Comparison of ENCODE assay signal across 26 mouse cellular contexts in the genomic region with DNA sequence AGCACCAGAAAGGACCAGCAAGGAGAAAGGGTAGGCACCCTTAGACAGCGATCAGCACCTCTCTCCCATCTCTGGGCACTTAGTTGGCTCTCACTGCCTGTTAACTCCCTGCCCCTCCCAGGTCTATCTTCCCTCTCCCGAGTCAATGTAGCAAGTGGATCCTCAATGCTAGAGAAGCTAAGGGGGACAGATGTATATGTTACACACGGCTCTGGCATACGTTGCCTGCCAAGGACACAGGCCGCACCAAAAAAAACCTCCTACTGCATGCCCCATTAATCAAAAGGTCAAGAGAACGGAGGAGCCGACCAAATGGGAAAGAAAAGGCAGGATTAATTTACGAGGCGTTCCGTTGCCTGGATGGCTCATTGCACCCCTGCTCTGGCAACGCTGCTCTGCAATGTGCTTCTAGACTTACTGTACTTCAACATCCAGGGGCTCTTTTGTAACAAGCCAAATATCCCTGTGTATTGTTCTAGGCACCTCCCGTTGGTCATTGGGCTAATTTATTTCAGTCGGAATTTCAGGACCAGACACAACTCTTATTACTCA. TPM values are rescaled to one million over a fixed set of nuclear protein-coding genes. Genes with fewer than 3 reads are reported as not detected.
DNase-seq lines count a peak whose midpoint lies in the region; ATAC-seq and TF ChIP-seq lines count a peak whose summit lies in the region.
"Had no signal": no experiment of that assay in that cellular context is flagged by ENCODE, and none has a peak within 500 bp of the region (broad histone marks: within the 10 kb centered on the region; RNA-seq: fewer than 3 reads in every experiment).

No protein-coding gene starts in this region.

- WGBS in hindbrain, postnatal 0 days, result 23% methylated on average over 13 of the region's 13 CpGs
- 28% methylated on average over 13 of the region's 13 CpGs for WGBS in hindbrain, embryonic 16.5 days
- 24% methylated on average over 13 of the region's 13 CpGs for WGBS in limb, embryonic 13.5 days

- H3K27me3 ChIP-seq in hindbrain, postnatal 0 days (ENCODE audit: insufficient read depth, low read length), result no peaks in the 10 kb centered on the region
- no peaks in the 10 kb centered on the region for H3K27me3 ChIP-seq in hindbrain, embryonic 16.5 days (replicated peaks; ENCODE audit: control insufficient read depth, insufficient read depth, low read length)
- peaks cover 60% of the 10 kb centered on the region for H3K27me3 ChIP-seq in E14TG2a.4 (ENCODE audit: insufficient read depth, low read length)
- H3K27me3 ChIP-seq in limb, embryonic 13.5 days, result 0 out of 2 replicates have a peak, but pooled peaks cover 5% of the 10 kb centered on the region
- H3K27me3 ChIP-seq: midbrain, embryonic 12.5 days had no signal

- DNase-seq in hindbrain, postnatal 0 days (ENCODE audit: low spot score), result peak; percentile 20
- peak; percentile 38 for DNase-seq in R1 (ENCODE audit: low read depth, low spot score)
- no peak for DNase-seq in heart, postnatal 36 days
- DNase-seq in gastrocnemius, postnatal 4 days (ENCODE audit: low spot score in 2 of 2), result no peak
- DNase-seq: adrenal gland, adult 8-10 months; cerebellum, adult 8-10 months; heart, postnatal 14 days; kidney, adult 9 months; layer of hippocampus, adult 9-11 months; lung, adult 18-20 months; lung, postnatal 36 days; spleen, adult 18-20 months; thymus, adult 18-20 months had no signal

- H3K36me3 ChIP-seq in hindbrain, postnatal 0 days (ENCODE audit: insufficient read depth, low read length), result no peaks in the 10 kb centered on the region
- no peaks in the 10 kb centered on the region for H3K36me3 ChIP-seq in hindbrain, embryonic 16.5 days (ENCODE audit: control insufficient read depth, insufficient read depth, low read length)
- H3K36me3 ChIP-seq in E14TG2a.4 (ENCODE audit: insufficient read depth, low read length), result no peaks in the 10 kb centered on the region
- no peaks in the 10 kb centered on the region for H3K36me3 ChIP-seq in limb, embryonic 13.5 days
- H3K36me3 ChIP-seq: forebrain, embryonic 12.5 days; G1E; midbrain, embryonic 12.5 days had no signal

- no peak overlapping the region for H3K27ac ChIP-seq in hindbrain, postnatal 0 days
- H3K27ac ChIP-seq in hindbrain, embryonic 16.5 days (ENCODE audit: low read depth, low read length), result no peak overlapping the region
- peak overlapping the region; percentile 6; the same call in 1 of the 2 replicates for H3K27ac ChIP-seq in limb, embryonic 13.5 days
- H3K27ac ChIP-seq: forebrain, embryonic 12.5 days; midbrain, embryonic 12.5 days had no signal

- H3K4me2 ChIP-seq in hindbrain, postnatal 0 days (ENCODE audit: low read depth, low read length), result no peak overlapping the region
- no peak overlapping the region for H3K4me2 ChIP-seq in hindbrain, embryonic 16.5 days (ENCODE audit: low read length)
- H3K4me2 ChIP-seq in limb, embryonic 13.5 days (replicated peaks), result no peak overlapping the region
- H3K4me2 ChIP-seq: forebrain, embryonic 12.5 days; heart, embryonic 11.5 days; midbrain, embryonic 12.5 days had no signal

- no peak overlapping the region for H3K4me3 ChIP-seq in hindbrain, postnatal 0 days (ENCODE audit: low read length)
- H3K4me3 ChIP-seq in hindbrain, embryonic 16.5 days (ENCODE audit: low read length), result no peak overlapping the region
- H3K4me3 ChIP-seq in E14TG2a.4 (replicated peaks; ENCODE audit: low read length), result peak overlapping the region; percentile 35
- H3K4me3 ChIP-seq in limb, embryonic 13.5 days, result no peak overlapping the region
- H3K4me3 ChIP-seq: forebrain, embryonic 12.5 days; midbrain, embryonic 12.5 days; myocyte had no signal

- no peak for TF ChIP-seq CTCF in hindbrain, postnatal 0 days (IDR thresholded peaks at IDR 0.05; ENCODE audit: low read depth)
- no peak for TF ChIP-seq CTCF in E14TG2a.4 (conservative IDR thresholded peaks at IDR 0.05; ENCODE audit: low read length)

- ATAC-seq in hindbrain, postnatal 0 days, result no peak
- ATAC-seq in hindbrain, embryonic 16.5 days, result no peak
- ATAC-seq in limb, embryonic 13.5 days (ENCODE audit: low FRiP score, low read depth), result peak; percentile 11; the same call in 1 of the 2 replicates

- intact Hi-C loops in heart, postnatal 36 days (cut with DNase I), result no loop called here

- H3K9me3 ChIP-seq in hindbrain, postnatal 0 days (ENCODE audit: low read length), result no peaks in the 10 kb centered on the region
- no peaks in the 10 kb centered on the region for H3K9me3 ChIP-seq in hindbrain, embryonic 16.5 days (ENCODE audit: control insufficient read depth, low read length)
- peaks cover 22% of the 10 kb centered on the region for H3K9me3 ChIP-seq in E14TG2a.4 (ENCODE audit: low read length)
- H3K9me3 ChIP-seq in limb, embryonic 13.5 days, result no peaks in the 10 kb centered on the region; the same call in 1 of the 2 replicates
- H3K9me3 ChIP-seq: forebrain, embryonic 12.5 days; G1E; midbrain, embryonic 12.5 days had no signal

- H3K9ac ChIP-seq in hindbrain, postnatal 0 days (replicated peaks; ENCODE audit: low read length), result no peak overlapping the region
- no peak overlapping the region for H3K9ac ChIP-seq in hindbrain, embryonic 16.5 days (ENCODE audit: low read depth, low read length)
- no peak overlapping the region; the same call in 1 of the 2 replicates for H3K9ac ChIP-seq in limb, embryonic 13.5 days
- H3K9ac ChIP-seq: forebrain, embryonic 12.5 days; midbrain, embryonic 12.5 days had no signal

- H3K4me1 ChIP-seq in hindbrain, postnatal 0 days (ENCODE audit: insufficient read depth, low read length), result no peaks in the 10 kb centered on the region
- no peaks in the 10 kb centered on the region for H3K4me1 ChIP-seq in hindbrain, embryonic 16.5 days (ENCODE audit: control insufficient read depth, insufficient read depth, low read depth, low read length)
- H3K4me1 ChIP-seq in E14TG2a.4 (replicated peaks; ENCODE audit: low read depth, low read length), result peaks cover 61% of the 10 kb centered on the region
- peaks cover 16% of the 10 kb centered on the region for H3K4me1 ChIP-seq in limb, embryonic 13.5 days
- H3K4me1 ChIP-seq: forebrain, embryonic 12.5 days; midbrain, embryonic 12.5 days had no signal

RNA-seq across cellular contexts. Expression of gene Smim23, which starts 10.0 kb away (rescaled TPM):
- total RNA-seq in hindbrain, postnatal 0 days (2014; rRNA removed), result not detected in 2 replicates
- polyA plus RNA-seq in hindbrain, postnatal 0 days (2015; fragmentation: Nextera tagmentation; extraction: Ambion mirVana), result not detected in 2 replicates
- not detected in 2 replicates for polyA plus RNA-seq in hindbrain, embryonic 16.5 days (2015; fragmentation: Nextera tagmentation; extraction: Ambion mirVana)
- polyA plus RNA-seq in limb, embryonic 13.5 days (2015; fragmentation: Nextera tagmentation; extraction: Ambion mirVana), result not detected in 2 replicates
- total RNA-seq in heart, postnatal 36 days (2021), result not detected
- not detected for total RNA-seq in gastrocnemius, postnatal 4 days (2021)
- total RNA-seq: adrenal gland, adult 8-10 months; G1E; heart, postnatal 14 days; left cerebral cortex, postnatal 10 days; liver, adult 2 months had no signal
- polyA plus RNA-seq: cortical plate, adult 2 months; forebrain, embryonic 12.5 days; G1E; heart, embryonic 11.5 days; liver, adult 2 months; midbrain, embryonic 12.5 days; myocyte; stomach, embryonic 14.5 days; urinary bladder, adult 2 months had no signal

Comparison
In these comparisons a context has a peak if more than half of its experiments do, and no peak if none do; other contexts are left out.
1. DNase-seq: peak in hindbrain, postnatal 0 days (single experiment) and R1 (single experiment); none in heart, postnatal 36 days (0 of 2) and gastrocnemius, postnatal 4 days (0 of 2).